Mouse (Mus musculus): ENCODE data around the gene Mkln1.

Mkln1 gene

DNA sequence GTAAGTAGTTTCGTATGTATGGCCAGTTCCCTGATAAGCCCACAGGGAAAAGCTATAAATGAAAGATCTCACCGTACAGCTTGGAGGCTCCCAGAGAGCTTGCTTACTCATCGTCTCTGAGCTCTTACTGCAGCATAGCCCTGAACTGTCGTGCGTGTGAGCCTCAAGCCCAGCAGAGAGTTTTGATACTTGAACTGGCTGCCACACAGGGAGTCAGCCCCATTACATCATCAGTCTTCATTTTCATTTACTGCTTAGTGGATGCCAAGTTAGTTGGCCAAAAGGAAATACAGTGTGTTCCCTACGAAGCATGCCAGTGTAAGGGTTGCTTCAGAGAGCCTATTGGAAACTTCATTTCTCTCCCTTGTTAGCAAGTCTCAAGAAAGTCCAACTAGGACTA, 115.2 kb downstream of the Mkln1 start:
- CTCF ChIA-PET: no interaction called here

DNA sequence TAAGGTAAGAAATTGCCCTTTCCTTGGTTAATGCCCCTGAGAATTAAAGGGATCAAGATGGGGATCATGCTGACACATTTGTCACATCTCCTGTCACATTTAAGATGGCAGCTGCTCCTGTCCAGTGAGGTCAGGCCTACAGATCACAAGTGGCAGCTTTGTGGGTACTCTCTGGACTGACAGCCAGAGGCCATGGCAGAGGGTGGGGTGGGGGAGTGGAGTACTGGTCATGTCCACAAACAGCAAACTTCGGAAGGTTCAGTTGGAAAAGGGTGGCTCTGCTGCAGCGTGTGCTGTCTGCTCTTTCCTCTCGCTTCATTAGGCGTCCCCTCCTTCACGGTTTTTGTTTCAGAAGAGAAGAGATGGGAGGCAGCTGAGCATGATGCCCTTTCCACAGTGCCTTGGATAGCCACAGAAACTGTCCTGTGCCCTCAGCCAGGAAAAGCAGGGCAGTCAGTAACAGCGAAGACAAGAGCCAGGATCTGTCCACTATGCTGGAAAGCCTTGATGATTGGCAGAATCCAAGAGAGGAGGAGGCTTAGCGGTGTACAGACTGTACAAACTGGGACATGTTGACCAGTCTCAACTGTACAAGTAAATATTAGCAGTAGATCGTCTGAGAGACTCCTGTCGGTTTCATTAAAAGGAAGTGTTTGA, 119.3 kb downstream of the Mkln1 start:
- CTCF ChIA-PET: no interaction called here

DNA sequence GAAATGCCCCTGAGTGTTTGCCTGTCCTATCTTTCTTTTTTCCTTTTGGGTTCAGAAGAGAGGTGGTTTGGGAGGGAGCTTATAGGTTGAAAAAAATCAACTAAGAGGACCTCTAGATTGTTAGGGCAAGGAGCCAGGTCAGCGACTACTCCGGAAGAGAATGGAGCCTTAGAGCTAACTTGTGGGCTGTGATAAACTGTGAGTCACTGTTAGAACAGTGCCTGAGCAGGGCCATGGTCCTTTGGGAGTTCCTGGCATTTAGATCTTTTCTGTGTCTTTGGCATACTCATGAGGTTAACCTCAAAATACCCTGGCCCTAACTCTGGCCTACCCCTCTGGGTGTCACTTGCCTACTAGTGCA, 119.8 kb downstream of the Mkln1 start:
- CTCF ChIA-PET: no interaction called here

DNA sequence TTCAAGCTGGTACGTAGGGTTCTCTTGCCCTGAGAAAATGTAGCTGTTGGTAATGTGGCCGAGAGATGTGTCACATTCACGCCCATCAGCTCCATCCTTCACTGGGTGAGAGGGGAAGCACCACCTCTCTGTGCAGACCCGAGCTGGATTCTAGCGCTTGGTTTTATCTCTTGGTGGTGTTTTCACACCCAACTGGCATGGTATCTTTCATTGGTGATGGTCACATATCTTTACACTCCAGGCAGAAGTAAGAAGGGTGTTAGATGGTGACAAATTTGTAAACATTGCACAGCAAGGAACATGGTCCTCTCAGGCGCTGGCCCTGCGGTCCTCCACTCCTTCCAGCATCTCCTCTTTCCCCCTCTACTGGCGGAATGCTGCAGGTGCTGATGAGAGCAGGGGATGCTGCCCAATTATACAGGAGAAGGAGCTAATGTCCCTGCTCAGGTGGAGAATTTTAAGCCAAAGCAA, 120.5 kb downstream of the Mkln1 start:
- CTCF ChIA-PET: no interaction called here

DNA sequence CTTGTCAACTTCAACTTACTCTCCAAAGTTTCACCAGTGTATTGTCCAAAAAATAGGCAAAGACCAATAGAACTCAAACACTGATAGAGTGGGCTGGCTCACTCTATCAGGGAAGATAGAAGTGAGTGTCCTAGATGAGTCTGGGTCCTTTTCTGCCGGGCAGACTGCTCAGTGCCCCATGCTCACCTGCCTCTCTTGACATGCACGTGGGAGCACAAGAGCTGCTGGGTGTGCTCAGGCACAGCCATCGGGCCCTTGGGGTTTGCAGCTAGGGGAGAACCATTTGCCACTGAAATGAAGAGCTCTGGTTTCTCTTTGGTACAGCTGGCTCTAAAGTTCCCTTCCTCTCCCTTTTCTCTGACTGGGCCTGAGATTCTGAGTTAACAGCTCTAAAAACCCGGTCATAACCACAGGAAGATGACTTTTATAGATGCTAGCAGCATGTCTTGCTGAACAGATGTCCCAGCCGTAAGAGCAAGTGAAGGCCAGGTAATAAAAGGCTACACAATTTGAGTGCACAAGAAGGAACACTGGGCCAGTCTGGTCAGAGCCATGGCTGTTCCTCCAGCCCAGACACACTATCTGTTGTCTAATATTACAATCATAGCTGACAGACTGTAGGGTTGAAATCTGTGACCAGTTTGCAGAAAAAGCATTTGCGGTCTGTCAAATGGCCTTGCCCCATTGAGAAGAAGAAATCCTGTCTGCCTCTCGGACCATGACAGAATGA, 122.1 kb downstream of the Mkln1 start:
- CTCF ChIA-PET: no interaction called here

DNA sequence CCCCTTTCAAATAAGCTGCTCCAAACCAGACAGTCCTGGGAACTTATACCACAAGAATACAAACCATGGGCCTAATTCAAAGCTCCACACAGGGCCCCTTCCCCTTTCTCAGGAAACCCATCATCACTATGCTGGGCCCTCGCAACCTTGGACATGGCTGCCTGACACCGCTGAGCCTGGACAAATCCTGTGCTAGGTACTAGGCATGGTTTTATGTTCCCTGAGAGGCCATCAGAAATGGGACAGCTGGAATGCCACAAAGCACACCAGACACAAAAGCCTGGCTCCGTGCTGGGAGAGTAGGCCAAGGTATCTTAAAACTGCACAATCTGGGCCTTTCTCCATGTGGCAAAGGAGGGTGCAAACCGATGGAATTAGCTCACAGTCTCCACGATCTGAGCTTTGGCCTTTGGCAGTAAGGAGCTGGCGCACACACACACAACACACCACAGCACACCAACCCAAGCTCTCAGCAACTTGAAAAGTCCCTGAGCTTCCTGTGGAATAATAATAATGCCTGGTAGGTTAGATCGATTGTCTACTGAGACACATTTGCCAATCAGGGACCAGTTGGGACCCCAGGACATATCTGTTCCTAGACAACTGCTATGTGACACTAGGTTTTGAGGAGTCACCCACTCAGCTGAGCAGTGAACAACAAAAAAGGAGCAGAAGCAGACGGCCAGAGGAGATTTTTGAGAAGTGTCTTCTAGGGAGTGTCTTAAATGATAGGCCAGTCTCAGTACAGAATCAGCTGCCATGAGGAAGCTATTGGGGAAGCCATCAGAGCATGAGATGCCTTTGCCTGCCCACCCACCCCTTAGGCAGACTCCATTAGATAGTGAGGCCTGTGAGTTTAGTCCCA, 123.2 kb downstream of the Mkln1 start:
- CTCF ChIA-PET: no interaction called here

DNA sequence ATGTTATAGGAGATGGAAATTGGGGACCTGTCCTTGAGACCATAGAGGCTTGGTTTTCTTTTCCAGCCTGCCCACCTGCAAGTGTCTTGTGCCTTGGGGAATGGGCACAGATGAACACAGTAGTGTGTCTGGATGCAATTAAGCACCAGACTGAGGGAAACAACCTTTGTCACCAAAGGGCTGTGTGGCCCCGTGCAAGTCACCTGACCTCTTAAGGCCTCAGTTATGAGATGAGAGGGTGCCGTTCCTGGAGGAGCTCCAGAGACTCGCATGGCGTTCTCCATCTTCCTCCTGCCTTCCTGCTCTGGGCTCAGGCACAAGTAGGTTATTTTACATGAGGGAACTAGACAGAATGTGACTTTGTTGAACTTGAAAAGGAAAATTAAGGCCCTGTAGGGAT, 123.9 kb downstream of the Mkln1 start:
- CTCF ChIA-PET: no interaction called here

DNA sequence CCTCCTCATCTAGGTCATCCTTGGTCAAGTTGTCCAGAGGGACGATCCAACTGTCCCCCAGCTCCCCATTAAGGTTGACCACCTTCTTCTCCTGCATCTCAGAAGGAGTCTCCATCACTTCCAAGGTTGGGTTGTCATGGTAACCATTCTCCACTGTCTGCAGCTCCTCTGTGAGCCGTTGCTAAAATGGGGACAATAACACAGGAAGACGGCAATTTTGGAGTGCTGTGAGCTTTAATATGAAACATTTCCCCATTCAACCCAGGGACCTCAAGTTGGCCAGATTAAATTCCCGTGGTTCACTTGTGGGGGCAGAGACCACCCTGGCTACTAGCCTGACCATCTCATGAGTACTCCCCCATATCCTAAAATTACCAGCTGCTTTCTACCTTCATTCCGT, 124.5 kb downstream of the Mkln1 start:
- CTCF ChIA-PET: no interaction called here

DNA sequence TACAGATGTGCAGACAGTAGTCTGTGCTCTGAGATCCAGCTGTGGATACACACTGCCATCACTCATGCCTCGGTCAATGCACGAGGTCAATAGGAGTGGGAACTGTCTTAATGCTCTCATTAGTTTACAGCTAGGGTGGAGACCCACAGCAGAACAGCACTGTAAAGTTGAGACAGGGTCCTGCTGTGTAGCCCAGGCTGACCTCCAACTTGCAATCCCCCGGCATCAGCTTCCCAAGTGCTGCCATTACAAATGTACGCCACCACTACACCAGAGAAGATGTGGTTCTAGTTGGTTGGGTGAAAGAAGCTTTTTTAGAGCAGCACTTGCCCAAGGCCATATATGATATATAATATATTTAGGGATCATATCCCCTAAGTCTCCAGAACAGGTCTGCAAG, 125.1 kb downstream of the Mkln1 start:
- CTCF ChIA-PET: no interaction called here

DNA sequence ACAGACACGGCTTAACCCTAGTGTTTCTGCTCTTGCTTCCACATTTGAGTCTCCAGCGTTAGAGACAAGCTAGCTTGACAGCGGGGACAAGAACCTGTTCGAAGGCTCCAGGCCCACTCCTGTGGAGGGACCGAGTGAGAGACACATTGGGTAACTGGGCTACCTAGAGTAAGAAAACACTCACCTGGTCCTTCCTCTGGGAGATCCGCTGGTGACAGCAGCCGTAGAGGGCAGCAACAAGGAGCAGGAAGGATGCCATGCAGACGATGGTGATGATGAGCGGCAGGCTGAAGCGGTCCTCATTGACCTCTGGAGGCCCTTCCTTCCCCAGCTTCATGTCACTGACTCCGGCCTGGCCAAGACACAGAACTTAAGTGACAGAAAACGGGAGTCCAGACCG, 125.6 kb downstream of the Mkln1 start:
- CTCF ChIA-PET: no interaction called here

DNA sequence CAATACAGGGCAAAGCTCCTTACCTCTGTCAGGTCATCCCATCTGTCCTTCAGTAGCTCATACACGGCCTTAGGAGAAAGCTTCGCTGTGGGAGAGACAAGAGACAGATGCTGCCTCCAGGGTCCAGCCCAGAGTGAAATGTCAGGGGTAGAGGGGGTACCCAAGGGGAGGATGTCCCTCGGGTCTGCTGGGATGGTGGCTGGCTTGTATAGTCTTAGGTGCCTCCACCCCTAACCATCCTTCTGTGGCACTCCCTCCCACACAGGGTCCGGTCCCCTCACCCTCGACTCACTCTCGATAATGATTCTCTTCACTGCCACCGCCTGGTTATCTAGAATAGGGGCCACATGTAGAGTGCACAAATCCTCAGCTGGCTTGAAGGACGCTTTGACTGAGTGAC, 126.1 kb downstream of the Mkln1 start:
- CTCF ChIA-PET: no interaction called here

DNA sequence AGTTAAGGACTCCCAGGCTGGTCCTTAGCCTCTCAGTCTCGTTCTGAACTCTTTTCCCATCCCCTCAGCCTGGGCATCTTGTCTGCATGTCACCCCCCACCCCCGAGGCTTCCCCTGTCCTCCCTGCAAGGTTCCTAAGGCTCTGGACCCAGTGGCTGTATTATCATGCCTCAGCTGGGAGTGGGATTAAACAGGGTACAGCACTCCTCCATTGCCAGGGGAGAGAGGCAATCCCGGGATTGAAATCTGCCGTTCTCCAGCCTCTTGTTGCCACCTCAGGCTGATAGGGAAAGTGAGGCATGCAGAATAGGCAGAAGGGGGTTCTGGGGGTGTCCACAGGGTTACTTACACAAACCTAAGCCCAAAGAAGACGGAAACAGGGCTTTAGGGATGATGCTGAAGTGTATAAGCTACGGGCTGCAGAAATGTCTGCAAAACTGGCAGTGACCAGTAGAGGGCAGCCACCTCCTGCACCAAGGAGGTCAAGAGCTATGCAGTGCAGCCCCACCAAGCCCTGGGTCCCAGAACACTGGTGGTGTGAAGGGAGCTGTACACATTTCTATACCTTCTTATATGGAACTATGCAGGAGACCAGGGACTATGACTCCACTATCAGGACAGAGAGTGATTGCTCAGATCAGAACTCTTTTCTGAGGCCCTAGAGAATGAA, 126.8 kb downstream of the Mkln1 start:
- CTCF ChIA-PET: no interaction called here

DNA sequence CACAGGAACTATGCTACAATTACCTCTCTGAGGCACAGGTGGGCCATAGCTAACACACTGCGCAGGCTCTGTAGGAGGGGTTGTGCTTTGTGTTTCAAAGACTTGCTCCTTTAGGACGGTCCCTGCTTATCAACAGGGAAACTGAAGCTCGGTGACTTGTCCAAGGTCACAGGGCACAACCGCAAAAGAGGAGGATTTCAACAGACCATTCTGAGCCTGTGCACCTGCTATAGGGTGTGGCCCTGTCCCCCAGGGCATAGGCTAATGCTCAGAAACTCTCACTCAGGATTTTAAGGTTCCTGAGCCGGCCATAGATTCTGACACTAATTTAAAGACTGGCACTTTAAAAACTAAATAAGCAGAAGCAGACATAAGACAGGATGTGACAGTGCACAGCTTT, 128.4 kb downstream of the Mkln1 start:
- CTCF ChIA-PET: no interaction called here

DNA sequence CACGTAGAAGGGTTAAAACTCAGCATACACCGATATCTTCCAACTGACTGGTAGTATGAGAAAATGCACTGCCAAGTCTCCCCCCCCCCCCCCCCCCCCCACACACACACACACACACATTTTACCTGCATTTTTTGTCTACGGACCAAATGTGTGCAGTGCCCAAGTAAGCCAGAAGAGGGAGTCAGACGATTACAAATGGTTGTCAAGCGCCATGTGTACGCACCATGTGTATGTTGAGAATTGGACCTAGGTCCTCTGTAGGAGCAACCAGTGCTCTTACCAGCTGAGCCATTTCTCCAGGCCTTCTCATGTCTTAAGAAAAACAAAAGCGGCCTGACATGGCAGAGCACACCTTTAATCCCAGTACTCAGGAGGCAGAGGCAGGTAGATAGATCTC, 129.4 kb downstream of the Mkln1 start:
- CTCF ChIA-PET: no interaction called here

DNA sequence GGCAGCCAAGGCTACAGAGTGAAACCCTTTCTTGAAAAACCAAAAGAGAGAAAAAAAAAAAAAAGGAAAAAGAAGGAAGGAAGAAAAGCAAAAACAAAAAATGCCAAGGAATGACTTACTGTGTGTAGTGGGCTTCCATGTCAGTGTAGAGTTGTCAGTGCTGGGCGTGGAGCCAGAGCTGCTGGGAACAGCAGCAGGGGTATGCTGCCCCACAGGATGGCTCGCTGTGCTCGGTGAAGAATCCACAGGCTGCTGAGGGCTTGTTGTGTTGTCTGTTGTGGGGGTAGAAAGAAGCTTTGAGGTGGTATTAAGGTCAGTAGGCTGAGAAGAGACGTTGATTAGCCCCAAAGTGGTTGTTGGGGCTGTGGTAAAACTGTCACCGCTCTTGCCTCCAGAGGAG, 129.8 kb downstream of the Mkln1 start:
- CTCF ChIA-PET: no interaction called here

DNA sequence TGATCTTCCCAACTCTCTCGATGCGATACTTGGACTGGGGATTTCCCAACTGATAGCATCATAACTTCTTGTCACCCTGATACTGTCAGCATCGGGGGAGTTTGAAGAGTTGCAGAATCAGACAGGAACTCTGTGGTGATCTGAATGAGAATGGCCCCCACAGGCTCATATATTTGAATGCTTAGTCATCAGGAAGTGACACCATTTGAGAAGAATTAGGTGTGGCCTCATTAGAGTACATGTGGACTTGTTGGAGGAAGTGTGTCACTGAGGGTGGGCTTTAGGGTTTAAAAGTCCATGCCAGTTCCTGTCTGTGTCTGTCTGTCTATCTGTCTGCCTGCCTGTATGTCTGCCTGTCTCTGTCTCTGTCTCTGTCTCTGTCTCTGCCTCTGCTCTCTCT, 133.3 kb downstream of the Mkln1 start:
- CTCF ChIA-PET: no interaction called here

DNA sequence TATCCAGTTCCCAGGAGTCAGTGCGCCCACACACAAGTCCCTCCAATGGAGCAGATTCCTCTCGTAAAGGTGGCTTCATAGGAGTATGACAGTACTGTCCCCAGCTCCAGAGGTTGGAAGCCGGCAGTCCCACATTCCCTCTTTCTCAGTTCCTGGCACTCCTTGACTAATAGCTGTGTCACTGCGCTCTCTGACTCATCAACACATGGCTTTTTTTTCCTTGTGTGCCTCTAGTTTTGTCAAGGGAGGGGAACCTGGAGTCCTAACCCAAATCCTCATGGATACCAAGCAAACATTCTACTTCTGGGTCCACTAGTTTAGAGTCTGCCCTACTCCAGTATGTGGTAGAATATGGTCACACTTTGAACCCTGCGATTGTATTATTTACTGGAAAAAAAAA, 136.2 kb downstream of the Mkln1 start:
- CTCF ChIA-PET: no interaction called here

DNA sequence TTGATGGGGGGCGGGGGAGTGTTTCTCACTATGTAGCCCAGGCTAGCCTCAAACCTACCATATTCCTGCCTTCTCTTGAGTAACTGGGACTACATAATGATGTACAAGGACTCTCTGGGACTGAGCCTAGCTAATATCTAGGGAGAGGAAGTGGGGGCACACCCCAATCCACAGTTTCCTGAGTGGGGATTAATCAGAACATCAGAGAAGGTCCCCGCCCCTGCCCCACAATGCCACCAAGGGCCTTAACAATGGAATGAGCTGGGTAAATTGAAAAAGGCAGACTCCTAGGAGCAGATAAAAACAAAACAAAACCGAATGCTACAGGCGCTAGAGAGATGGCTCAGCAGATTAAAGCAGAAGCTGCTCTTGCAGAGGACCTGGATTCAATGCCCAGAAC, 138.7 kb downstream of the Mkln1 start:
- CTCF ChIA-PET: no interaction called here

DNA sequence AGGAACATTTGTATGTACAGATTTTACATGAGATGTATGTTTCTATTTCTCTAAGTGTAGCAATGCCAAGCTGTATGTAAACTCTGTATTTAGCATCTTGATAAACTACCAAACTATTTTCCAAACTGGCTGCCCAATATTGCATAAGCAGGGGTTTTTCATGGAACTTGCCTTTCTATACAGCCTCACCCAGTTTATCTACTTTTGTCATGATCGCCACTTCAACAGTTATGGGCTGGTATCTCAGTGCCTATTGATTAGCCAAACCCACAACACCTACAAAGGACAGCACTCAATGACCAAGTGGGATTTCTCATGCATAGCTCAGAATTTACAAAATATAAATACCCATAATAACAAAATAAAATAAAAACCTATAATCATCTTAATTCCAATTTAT, 139.6 kb downstream of the Mkln1 start:
- CTCF ChIA-PET: no interaction called here

DNA sequence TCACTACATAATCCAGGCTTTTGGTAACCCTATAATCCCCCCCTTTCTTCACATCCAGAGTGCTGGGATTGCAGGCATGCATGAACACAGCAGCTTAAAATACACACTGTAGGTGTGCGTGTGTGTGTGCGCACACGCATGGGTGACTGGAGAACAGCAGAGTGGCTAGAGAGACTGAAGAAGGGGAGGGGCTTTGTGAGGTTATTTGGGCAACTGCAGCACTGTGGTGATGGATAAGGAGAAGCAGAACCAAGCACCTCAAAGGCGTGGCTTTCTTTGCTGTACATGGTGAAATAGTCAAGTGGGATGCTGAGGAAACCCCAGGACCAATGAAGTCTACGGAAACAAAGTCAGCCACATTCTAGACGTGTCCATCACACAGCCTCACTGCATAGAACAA, 141.5 kb downstream of the Mkln1 start:
- CTCF ChIA-PET: no interaction called here

DNA sequence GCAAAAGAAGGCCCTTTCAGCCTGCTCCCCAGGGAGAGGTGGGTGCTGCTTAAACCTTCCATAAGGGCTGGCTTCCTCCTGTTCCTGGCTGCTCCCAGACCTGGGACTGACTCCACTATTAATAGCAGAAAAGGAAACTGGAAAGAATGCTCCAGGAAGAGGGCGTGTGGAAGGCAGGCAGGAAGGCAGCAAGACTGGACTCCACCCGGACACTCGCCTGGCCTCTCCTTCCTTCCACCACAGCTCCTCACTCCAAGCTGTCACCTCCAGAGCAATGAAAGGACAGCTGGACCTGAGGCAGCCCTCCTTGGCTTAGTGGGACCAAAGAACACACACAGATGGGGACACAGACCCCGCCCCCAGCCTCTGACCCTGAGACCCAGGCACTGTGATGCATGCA, 145.8 kb downstream of the Mkln1 start:
- CTCF ChIA-PET: no interaction called here

DNA sequence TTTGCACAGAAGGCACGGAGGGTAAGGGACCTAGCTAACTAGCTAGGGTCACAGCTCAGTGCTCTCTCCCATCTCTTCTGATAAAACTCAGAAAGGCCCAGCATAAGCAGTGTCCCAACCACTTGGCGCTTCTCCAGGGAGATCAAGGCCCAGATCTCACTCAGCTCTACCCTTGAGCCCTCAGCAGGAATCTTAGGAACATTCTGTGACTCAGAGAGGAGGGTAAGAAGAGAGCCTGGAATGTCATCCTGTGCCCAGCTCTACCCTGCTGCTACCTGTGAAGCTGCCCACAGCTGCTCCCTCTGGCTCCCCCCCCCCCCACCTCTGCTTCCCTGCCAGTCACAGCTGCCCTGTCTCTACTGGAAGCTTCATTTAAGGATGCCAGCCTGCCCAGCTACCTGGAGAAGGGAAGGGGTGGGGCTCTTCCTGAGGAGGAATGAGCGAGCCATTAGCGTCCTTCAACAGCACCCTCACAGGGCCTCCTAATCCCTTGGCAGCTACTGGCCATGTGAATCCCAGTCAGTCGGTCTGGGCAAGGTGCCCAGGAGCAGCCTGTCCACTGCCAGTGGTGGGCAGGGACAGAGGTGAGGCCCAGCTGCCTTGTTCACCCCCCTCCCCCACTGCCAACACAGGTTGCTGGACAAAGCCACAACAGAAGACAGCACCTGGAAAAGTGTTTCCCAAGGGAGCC, 151.0 kb downstream of the Mkln1 start:
- CTCF ChIA-PET: no interaction called here
